Mouse (Mus musculus) WW6 (cell line): ENCODE results near the gene Usp28.

Experiments used
- DNase-seq: peaks from one replicate; pipeline ENCODE4 v3.0.0-alpha.2; 2013; ENCODE audit warnings: low read depth, low spot score

Gene Usp28

GRCm38 (mm10) chr9:49023956-49024355 is 38.8 kb downstream of the Usp28 start:
- peak; percentile 33 for DNase-seq

DNA sequence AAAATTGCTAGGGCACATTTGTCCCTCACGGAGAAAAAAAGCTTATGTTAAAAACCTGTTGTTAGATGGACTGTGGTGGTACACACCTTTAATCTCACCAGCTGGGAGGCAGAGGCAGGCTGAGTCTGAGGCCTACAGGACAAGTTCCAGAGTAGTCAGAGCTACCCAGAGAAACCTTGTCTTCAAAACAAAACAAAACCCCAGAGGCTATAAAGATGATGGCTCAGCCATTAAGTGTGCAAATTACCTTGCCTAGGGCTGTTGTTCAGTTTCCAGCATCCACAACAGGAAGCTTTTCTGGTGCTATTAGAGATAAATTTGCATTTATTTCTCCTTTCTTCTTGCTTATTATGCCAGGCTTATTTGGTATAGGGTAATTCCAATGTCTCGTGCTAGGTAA is 39.4 kb downstream of the Usp28 start:
- DNase-seq, result no peak

GRCm38 (mm10) chr9:49034764-49035163 is 49.6 kb downstream of the Usp28 start:
- DNase-seq, result no peak

DNA sequence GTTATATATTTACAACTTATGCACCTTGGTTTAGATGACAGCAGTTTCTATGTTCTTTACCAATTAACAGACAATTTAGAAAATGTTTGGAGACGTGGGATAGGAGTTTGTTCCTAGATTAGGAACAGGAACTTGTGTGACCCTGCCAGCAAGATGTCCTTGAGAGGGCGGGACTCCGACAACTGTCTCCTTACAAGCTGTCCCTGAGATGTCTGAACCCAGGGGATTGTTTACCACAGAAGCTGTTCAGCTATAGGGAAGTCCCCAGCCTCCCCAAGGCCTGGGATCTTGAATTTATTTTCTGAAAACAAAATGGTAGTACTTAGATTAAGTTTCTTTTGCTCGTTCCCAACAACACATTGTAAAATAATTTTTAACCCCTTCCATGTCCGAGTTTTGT is 65.7 kb downstream of the Usp28 start:
- no peak for DNase-seq

DNA sequence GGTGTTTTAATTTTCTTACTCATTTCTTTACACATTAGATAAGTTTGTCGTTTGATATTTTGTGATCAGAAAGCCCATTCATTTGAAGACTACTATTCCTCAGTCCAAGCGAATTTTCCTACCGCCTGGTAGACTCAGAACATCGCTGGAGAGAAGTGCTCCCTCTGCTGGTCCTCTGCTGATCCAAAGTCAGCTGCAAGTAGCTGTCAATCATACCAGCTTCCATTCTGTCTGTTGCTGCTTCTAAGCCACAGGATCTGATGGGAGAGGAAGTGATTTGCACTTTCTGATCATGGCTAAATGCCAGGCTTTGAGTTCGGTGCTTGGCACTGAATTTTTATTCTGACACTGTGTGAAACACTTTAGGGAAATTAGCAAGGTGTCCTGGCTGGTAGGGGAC is 66.2 kb downstream of the Usp28 start:
- peak; percentile 39 for DNase-seq

DNA sequence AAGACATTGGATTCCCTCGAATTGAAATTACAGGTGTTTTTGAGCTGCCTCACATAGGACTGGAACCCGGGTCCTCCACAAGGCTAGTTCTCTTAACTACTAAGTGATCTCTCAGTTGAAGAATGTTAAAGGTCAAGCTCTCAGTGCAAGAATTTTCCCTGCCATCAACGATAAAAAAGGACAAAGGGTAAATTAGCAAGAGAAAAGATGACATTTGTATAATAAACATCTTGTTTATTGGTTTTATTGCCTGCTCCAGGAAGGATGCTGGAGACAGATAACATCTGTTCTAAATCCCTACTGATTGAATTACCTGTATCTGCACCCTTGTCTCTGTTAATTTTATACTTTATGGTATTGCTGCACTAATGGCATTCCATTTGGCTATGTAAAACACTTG is 68.9 kb downstream of the Usp28 start:
- peak; percentile 34 for DNase-seq

DNA sequence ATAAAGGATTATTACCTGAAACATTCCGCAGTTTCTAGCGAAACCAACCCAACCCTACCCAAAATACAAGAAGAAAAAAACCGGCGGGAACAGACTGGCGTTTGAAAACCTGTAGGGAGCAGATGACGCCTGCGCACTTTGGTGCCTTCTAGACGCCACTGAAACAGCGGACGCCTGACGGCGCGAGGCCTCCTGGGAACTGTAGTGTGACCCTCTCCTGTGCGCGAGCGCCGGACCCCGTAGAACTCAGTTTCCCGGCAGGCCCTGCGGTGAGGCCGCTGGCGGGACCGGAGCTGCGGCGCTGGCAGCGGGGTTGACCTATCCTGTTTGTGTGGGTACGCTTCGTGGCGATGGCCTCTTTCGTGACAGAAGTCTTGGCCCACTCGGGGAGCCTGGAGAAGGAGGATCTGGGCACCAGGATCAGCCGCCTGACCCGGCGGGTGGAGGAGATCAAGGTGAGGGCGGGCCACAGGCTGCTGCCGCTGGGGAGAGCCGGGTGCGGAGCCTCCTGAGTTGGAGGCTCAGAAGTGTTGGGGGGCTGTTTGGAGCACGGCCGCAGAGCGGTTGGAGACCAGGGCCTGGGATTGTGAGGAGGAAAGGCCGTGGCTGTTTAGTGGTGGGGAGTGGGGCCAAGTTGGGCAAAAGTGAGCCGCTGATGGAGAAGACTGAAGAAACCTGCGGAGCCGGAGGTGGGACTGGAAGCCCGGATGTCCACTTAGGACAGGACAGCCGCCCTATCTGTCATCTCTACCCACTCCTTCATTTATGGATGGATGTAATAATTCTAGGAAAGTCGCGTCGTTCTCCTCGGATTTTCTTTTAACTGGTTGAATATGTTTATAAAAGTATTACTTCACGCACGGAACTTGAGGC is 70.4 kb downstream of the Usp28 start, which contains the start of gene Zw10:
TSS of gene Zw10 (plus strand) at position 281 of the 873 bp plus-strand sequence.
- peak; percentile 92 for DNase-seq

GRCm38 (mm10) chr9:49076847-49077246 is 91.7 kb downstream of the Usp28 start:
- DNase-seq, result no peak

- no peak for DNase-seq
Observed at GRCm38 (mm10) chr9:49081107-49081506, 95.9 kb downstream of the Usp28 start, which contains the start of gene Tmprss5. Gene Tmprss5 (plus strand): TSS chr9:49081260.

GRCm38 (mm10) chr9:49081561-49081960 is 96.4 kb downstream of the Usp28 start:
- peak; percentile 47 for DNase-seq

- no peak for DNase-seq
Observed at GRCm38 (mm10) chr9:49087317-49087716, 102.1 kb downstream of the Usp28 start.
